Mouse (Mus musculus): Measurements from ENCODE around the gene Mill2. TPM values are rescaled to one million over a fixed set of nuclear protein-coding genes. Genes with fewer than 3 reads are reported as not detected.

The Mill2 gene
- polyA plus RNA-seq, 1 experiment: 2.0 TPM

DNA sequence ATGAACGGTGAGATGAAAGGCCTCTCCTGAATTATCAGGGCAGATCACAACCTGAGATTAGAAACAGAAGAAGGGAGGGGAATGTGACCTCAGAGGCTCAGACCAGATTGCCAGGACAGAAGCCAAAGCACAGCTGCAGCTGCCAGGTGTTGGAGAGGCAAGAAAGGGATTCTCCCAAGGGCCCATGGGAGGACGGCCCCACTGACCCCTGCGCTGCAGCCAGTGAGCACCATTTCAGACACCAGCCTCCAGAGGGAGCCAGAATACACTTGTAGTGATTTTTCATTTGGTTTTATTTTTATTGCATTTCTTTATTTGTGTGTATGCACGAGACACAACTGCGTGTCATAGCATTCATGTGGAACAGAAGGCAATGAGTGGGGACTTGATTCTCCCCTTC, 56.8 kb downstream of the Mill2 start:
- DNase-seq: peak; percentile 53 to 59
- TF ChIP-seq CTCF (IDR thresholded peaks at IDR 0.05; ENCODE audit: borderline replicate concordance, insufficient read depth, low read depth, low read length) (peak; percentile 69), POLR2A (IDR thresholded peaks at IDR 0.05; ENCODE audit: borderline replicate concordance, insufficient read depth, low read length) (no peak)
- WGBS: 18% methylated on average over 5 of the region's 5 CpGs
- no peak overlapping the region for H3K4me3 ChIP-seq (replicated peaks; ENCODE audit: insufficient read depth, low read depth, low read length)
- no peaks in the 10 kb centered on the region for H3K27me3 ChIP-seq (ENCODE audit: control insufficient read depth, insufficient read depth, low read length)
- H3K27ac ChIP-seq (ENCODE audit: insufficient read depth, low read length): no peak overlapping the region
- H3K4me1 ChIP-seq (ENCODE audit: control insufficient read depth, insufficient read depth, low read length): peaks cover 9% of the 10 kb centered on the region; the same call in 1 of the 2 replicates

DNA sequence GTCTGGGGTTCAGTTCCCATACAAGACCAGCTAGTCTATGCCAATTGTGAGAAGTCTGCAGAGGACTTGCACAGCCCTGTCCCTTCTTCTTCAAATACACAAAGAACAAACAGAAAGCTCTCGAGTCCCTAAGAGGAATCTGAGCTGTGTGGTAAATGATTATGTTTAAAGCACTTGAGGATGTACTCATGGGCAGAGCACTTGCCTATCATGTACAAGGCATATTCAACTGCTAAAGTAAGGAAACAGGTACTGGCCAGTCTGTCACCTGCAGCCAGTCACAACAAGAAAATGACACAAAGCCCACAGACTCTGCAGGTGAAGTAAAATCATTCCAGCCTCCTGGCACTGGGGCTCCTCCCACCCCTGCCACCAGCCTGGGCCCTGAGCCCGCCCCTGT, 60.7 kb downstream of the Mill2 start:
- TF ChIP-seq POLR2A (IDR thresholded peaks at IDR 0.05; ENCODE audit: borderline replicate concordance, insufficient read depth, low read length) (no peak), CTCF (IDR thresholded peaks at IDR 0.05; ENCODE audit: borderline replicate concordance, insufficient read depth, low read depth, low read length) (no peak)
- Histone ChIP-seq H3K27ac (ENCODE audit: insufficient read depth, low read length) (no peak overlapping the region), H3K27me3 (ENCODE audit: control insufficient read depth, insufficient read depth, low read length) (no peaks in the 10 kb centered on the region), H3K4me1 (ENCODE audit: control insufficient read depth, insufficient read depth, low read length) (peaks cover 5% of the 10 kb centered on the region; the same call in 1 of the 2 replicates), H3K4me3 (replicated peaks; ENCODE audit: insufficient read depth, low read depth, low read length) (no peak overlapping the region)
- WGBS: 85% methylated on average over 2 of the region's 2 CpGs
- no peak for DNase-seq

DNA sequence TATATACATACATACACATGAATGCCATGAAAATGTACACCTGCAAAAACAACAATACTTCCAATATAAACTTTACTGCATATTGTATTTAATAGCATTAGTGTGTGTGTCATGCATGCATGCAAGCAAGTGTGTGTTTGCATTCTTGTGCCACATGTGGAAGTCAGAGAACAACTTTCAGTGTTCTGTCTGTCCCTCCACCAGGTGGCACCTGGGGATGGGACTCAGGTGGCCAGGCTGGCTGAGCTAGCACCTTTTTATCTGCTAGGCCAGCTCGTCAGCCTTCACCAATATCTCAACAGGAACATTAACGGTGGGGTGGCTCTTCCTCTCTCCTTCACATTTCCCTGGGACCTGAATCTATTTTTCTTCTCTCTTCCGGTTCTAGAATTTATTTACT, 62.7 kb downstream of the Mill2 start:
- H3K4me3 ChIP-seq (replicated peaks; ENCODE audit: insufficient read depth, low read depth, low read length): no peak overlapping the region
- H3K27ac ChIP-seq (ENCODE audit: insufficient read depth, low read length): no peak overlapping the region
- no peaks in the 10 kb centered on the region for H3K4me1 ChIP-seq (ENCODE audit: control insufficient read depth, insufficient read depth, low read length)
- H3K27me3 ChIP-seq (ENCODE audit: control insufficient read depth, insufficient read depth, low read length): no peaks in the 10 kb centered on the region
- WGBS: 63% methylated on average over 3 of the region's 3 CpGs
- no peak for TF ChIP-seq CTCF (IDR thresholded peaks at IDR 0.05; ENCODE audit: borderline replicate concordance, insufficient read depth, low read depth, low read length)
- TF ChIP-seq POLR2A (IDR thresholded peaks at IDR 0.05; ENCODE audit: borderline replicate concordance, insufficient read depth, low read length): no peak
- no peak for DNase-seq

DNA sequence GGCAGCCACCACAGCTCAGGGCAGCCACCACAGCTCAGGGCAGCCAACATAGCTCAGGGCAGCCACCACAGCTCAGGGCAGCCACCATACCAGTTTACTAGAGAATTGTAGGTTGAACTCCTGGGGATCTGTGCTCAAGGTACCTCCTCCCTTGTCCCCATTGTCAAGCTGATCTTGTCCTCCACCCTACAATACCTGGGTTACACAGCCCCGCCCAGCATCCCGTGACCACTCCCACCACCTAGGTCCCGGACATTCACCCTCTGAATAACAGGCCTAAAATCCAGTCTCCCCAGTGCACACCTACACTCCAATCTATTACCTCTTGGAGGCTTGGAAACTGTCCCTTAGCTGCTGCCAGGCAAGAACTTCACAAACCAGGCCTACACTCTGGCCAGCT, 65.2 kb downstream of the Mill2 start:
- H3K27ac ChIP-seq (ENCODE audit: insufficient read depth, low read length): no peak overlapping the region
- H3K27me3 ChIP-seq (ENCODE audit: control insufficient read depth, insufficient read depth, low read length): no peaks in the 10 kb centered on the region
- H3K4me1 ChIP-seq (ENCODE audit: control insufficient read depth, insufficient read depth, low read length): no peaks in the 10 kb centered on the region; the same call in 1 of the 2 replicates
- H3K4me3 ChIP-seq (replicated peaks; ENCODE audit: insufficient read depth, low read depth, low read length): no peak overlapping the region
- WGBS: 78% methylated on average over 3 of the region's 3 CpGs
- TF ChIP-seq CTCF (IDR thresholded peaks at IDR 0.05; ENCODE audit: borderline replicate concordance, insufficient read depth, low read depth, low read length) (no peak), POLR2A (IDR thresholded peaks at IDR 0.05; ENCODE audit: borderline replicate concordance, insufficient read depth, low read length) (no peak)
- DNase-seq: no peak

DNA sequence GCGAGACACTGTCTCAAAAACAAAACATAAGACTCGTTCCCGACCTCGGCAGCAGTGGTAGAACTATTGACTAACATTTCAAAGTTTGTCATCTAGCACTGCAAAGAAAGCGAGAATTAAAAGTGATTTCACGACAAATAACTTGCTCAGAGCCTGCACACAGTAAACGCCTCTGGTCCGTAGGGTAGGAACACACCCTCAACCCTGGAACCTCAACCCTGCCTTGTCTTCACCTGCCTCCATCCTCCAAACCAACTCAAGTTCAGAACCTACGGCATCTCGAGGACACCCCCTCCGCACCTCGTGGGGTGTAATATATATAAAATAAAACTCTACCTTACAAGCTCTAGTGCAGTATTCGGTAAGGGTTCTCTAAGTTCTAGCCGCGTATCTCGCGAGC, 70.0 kb downstream of the Mill2 start:
- no peak for DNase-seq
- H3K27ac ChIP-seq (ENCODE audit: insufficient read depth, low read length): no peak overlapping the region
- H3K27me3 ChIP-seq (ENCODE audit: control insufficient read depth, insufficient read depth, low read length): no peaks in the 10 kb centered on the region
- TF ChIP-seq CTCF (IDR thresholded peaks at IDR 0.05; ENCODE audit: borderline replicate concordance, insufficient read depth, low read depth, low read length) (no peak), POLR2A (IDR thresholded peaks at IDR 0.05; ENCODE audit: borderline replicate concordance, insufficient read depth, low read length) (no peak)
- 4% methylated on average over 17 of the region's 17 CpGs for WGBS
- H3K4me1 ChIP-seq (ENCODE audit: control insufficient read depth, insufficient read depth, low read length): peaks cover 4% of the 10 kb centered on the region; the same call in 1 of the 2 replicates
- peak overlapping the region; percentile 81 for H3K4me3 ChIP-seq (replicated peaks; ENCODE audit: insufficient read depth, low read depth, low read length)

DNA sequence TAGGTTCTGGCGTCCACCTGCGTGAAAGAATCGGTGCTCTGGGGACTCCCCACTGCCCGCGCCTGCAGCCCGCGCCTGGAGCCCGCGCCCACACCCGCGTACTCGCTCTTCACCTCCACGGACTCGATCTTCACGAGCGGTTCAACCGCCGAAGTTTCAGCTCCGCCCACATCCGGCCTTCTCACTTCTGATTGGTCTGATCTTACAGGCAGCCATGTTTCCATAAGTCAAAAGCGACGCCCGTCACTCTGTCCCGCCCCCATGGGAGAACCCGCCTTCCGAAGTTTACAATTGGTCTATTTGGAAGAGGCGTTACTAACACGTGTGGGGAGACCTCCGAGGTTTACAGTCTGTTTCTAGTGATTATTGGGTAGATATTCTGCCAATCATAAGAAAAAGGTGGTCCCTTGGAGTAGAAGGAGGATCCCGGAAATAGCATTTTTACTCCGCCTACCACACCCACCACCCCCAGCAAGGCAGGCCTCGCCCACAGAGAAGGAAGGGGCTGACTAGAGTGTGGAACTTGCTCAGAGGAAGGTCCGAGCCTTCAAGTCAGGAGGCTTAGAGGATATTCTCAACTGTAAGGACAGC, 70.6 kb downstream of the Mill2 start, which contains the start of gene Ccdc61:
Gene Ccdc61, minus strand, starts transcription at position 175 of the 591 bp plus-strand sequence.
- DNase-seq: peak; percentile 97
- H3K27me3 ChIP-seq (ENCODE audit: control insufficient read depth, insufficient read depth, low read length): no peaks in the 10 kb centered on the region
- TF ChIP-seq POLR2A (IDR thresholded peaks at IDR 0.05; ENCODE audit: borderline replicate concordance, insufficient read depth, low read length) (peak; percentile 42; the same call in 1 of the 2 replicates), CTCF (IDR thresholded peaks at IDR 0.05; ENCODE audit: borderline replicate concordance, insufficient read depth, low read depth, low read length) (no peak)
- no peak within 1 kb of the TSS for H3K27ac ChIP-seq (ENCODE audit: insufficient read depth, low read length)
- peaks cover 4% of the 10 kb centered on the region; the same call in 1 of the 2 replicates for H3K4me1 ChIP-seq (ENCODE audit: control insufficient read depth, insufficient read depth, low read length)
- WGBS: under 1% methylated on average over 33 of the region's 33 CpGs
- H3K4me3 ChIP-seq (replicated peaks; ENCODE audit: insufficient read depth, low read depth, low read length): peak within 1 kb of the TSS; percentile 81

Other genes with a start within 250 kb of the Mill2 start
- gene Psg23, start 223.5 kb upstream of the Mill2 start, polyA plus RNA-seq (2012; rRNA removed): 0.05 TPM in 1 of 2 replicates, not detected in the other
- gene Psg21, start 183.2 kb upstream of the Mill2 start, polyA plus RNA-seq (2012; rRNA removed): not detected in 2 replicates
- not detected in 2 replicates for gene Psg20, start 153.8 kb upstream of the Mill2 start, polyA plus RNA-seq (2012; rRNA removed)
- not detected in 2 replicates for gene Psg22, start 121.9 kb upstream of the Mill2 start, polyA plus RNA-seq (2012; rRNA removed)
- gene Psg19, start 41.4 kb upstream of the Mill2 start, polyA plus RNA-seq (2012; rRNA removed): 0.08 TPM in 1 of 2 replicates, not detected in the other
- gene Psg17, start 18.4 kb upstream of the Mill2 start, polyA plus RNA-seq (2012; rRNA removed): 0.15 TPM in 1 of 2 replicates, not detected in the other
- 17.3 TPM in 2 replicates for gene Pglyrp1, start 31.4 kb downstream of the Mill2 start, polyA plus RNA-seq (2012; rRNA removed)
- 16.3 and 17.6 TPM in 2 replicates for gene Ccdc61, start 70.4 kb downstream of the Mill2 start, polyA plus RNA-seq (2012; rRNA removed)
- 12.8 and 14.5 TPM in 2 replicates for gene Nova2, start 85.9 kb downstream of the Mill2 start, polyA plus RNA-seq (2012; rRNA removed)
- gene Nanos2, start 147.4 kb downstream of the Mill2 start, polyA plus RNA-seq (2012; rRNA removed): 2.0 and 2.7 TPM in 2 replicates
- gene Mypop, start 151.3 kb downstream of the Mill2 start, polyA plus RNA-seq (2012; rRNA removed): 52.6 and 55.3 TPM in 2 replicates
- gene Irf2bp1, start 164.1 kb downstream of the Mill2 start, polyA plus RNA-seq (2012; rRNA removed): 37.7 and 41.5 TPM in 2 replicates
- gene Foxa3, start 183.6 kb downstream of the Mill2 start, polyA plus RNA-seq (2012; rRNA removed): not detected in 2 replicates
- gene Sympk, start 184.4 kb downstream of the Mill2 start, polyA plus RNA-seq (2012; rRNA removed): 112 and 113 TPM in 2 replicates
- 0.10 TPM in 1 of 2 replicates, not detected in the other for gene Rsph6a, start 214.7 kb downstream of the Mill2 start, polyA plus RNA-seq (2012; rRNA removed)
- 116 and 117 TPM in 2 replicates for gene Dmwd, start 236.3 kb downstream of the Mill2 start, polyA plus RNA-seq (2012; rRNA removed)
- 38.9 and 40.1 TPM in 2 replicates for gene Dmpk, start 243.9 kb downstream of the Mill2 start, polyA plus RNA-seq (2012; rRNA removed)